Mouse (Mus musculus) 3134 (cell line): Measurements from ENCODE around the gene Csmd2.
A peak's percentile ranks its signal among the peaks of the same experiment; 100 is the strongest.
"Not testable (repeated sequence)": the region's sequence is repeated elsewhere in the genome, so short reads cannot be mapped to it uniquely, and the experiment has no call there.

Experiments
- DNase-seq: peaks from one replicate; pipeline ENCODE4 v3.0.0-alpha.2; 2011; ENCODE audit warnings: low spot score; ENCODE audit not compliant: insufficient read length; ENCODE audit errors: extremely low read depth

The Csmd2 gene

GRCm38 (mm10) chr4:128606586-128606985, 618.9 kb downstream of the Csmd2 start:
- no peak for DNase-seq

DNA sequence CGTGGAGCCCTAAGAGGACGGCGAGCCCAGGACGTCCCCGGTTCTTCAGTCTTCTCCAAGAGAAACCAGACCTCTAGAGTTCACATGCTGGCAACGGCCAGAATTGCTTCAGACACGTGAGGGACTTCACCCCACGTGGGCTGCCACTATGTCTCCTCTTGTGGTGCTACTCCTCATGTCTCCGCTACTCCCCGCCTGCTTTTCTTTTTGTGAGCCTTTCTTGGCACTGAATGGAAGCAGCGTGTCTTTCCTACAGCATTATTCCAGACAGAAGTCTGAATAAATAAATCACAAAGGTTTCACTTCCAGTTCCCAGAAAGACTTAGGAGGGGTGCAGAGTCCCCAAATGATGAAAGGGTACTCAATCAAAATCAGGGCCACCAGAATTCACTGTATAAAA, 620.0 kb downstream of the Csmd2 start:
- no peak for DNase-seq

DNA sequence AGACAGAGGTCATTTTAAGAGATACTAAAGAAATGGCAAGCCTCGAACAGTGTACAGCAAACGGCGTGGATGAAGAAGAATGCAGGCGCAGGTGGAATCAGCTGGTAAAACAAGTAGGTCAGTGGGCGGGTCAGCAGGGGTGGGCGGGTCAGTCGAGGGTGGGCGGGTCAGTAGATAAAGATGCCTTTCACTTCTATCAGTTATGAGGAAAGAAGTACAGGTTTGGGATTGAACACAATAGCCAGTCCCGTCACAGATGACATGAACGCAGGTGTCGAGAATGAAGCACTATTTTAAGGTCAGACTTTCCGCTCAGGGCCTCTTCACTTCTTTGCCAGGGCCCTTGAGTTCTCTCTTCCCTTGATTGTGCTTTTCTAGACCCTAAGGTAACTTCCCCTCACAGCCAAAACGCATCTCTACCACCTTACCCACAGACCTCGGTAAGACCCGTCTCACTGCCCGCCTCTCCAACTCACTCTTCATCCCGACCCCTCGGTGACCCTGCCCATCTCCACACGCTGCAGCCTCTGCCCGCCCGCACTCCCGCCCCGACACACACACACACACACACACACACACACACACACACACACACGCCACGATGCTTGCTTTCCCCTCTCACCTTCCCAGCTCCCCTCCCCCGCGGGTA, 621.7 kb downstream of the Csmd2 start:
- DNase-seq = no peak

- DNase-seq = peak; percentile 94
These were observed 622.3 kb downstream of the Csmd2 start, which contains the start of gene Zscan20 for GRCm38 (mm10) chr4:128609925-128610402. Zscan20 (minus strand) TSS chr4:128610098.

DNA sequence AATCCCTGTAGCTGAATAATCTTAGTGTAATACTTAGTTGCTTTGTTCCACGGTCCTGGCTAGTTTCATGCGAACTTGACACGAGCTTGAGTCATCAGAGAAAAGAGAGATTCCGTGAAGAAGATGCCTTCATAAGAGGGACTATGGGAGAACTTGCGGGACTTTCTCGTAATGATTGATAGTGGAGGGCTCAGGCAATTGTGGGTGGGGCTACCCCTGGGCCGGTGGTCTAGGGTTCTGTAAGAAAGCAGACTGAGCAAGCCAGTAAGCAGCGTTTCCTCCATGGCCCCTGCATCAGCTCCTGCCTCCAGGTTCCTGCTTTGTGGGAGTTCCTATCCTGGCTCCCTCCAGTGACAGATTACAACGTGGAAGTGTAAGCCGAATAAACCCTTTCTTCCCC, 623.0 kb downstream of the Csmd2 start:
- no peak for DNase-seq

DNA sequence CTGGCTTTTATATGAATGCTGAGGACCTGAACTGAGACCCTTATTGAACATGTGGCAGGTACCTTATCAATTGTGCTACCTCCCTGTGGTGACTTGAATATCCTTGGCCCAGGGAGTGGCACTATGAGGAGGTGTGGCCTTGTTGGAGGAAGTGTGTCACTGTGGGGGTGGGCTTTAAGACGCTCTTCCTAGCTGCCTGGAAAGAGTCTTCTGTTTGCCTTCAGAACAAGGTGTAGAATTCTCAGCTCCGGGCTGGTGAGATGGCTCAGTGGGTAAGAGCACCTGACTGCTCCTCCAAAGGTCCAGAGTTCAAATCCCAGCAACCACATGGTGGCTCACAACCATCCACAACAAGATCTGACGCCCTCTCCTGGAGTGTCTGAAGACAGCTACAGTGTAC, 624.1 kb downstream of the Csmd2 start:
- not testable (repeated sequence) for DNase-seq

- DNase-seq = no peak
These were observed 625.7 kb downstream of the Csmd2 start for GRCm38 (mm10) chr4:128613326-128613725.

- no peak for DNase-seq
These were observed 628.1 kb downstream of the Csmd2 start for GRCm38 (mm10) chr4:128615761-128616160.
